ENCODE assay signal across 18 mouse cellular contexts in the genomic region with DNA sequence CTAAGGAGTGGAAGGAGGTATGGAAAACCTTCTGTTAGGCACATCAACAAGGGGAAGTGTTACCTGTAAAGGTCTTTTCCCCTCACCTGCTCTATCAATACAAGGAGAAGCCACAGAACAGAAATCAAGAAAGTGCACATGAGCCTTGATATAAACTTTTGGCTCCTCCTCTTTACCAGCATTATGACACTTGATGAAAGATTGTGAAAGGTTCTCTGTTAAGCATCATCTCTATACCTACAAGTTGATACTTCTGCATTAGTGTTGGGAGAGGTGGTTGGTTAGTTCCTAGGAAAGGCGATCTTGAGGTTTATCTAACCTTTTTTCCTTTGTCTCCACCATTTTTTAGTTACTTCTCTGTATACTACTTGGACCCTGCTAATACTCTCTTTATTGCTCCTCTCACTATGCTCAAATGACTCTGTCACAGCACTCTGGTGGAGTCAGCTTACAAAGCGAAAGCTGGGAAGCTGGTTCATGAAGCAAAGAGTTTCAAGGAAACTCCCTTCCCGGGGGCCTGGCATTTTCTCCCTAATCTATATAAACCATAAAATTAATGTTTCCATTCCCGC. TPM values are rescaled to one million over a fixed set of nuclear protein-coding genes. Genes with fewer than 3 reads are reported as not detected.
A peak's percentile ranks its signal among the peaks of the same experiment; 100 is the strongest.
DNase-seq lines count a peak whose midpoint lies in the region; ATAC-seq and TF ChIP-seq lines count a peak whose summit lies in the region.
"Not testable (repeated sequence)": the region's sequence is repeated elsewhere in the genome, so short reads cannot be mapped to it uniquely, and the experiment has no call there.
"Had no signal": no experiment of that assay in that cellular context is flagged by ENCODE, and none has a peak within 500 bp of the region (broad histone marks: within the 10 kb centered on the region; RNA-seq: fewer than 3 reads in every experiment).

No protein-coding gene starts in this region.

- H3K9ac ChIP-seq in forebrain, embryonic 14.5 days (ENCODE audit: low read length); hindbrain, embryonic 11.5 days (ENCODE audit: low read depth, low read length); intestine, postnatal 0 days (ENCODE audit: low read depth, low read length); limb, embryonic 13.5 days; neural tube, embryonic 14.5 days (replicated peaks; ENCODE audit: low read depth, low read length): not testable (repeated sequence)

- not testable (repeated sequence) for H3K9me3 ChIP-seq in forebrain, embryonic 14.5 days (replicated peaks; ENCODE audit: control insufficient read depth, low read length); hindbrain, embryonic 11.5 days (ENCODE audit: control insufficient read depth, low read length); intestine, postnatal 0 days (ENCODE audit: control insufficient read depth); limb, embryonic 13.5 days; neural tube, embryonic 14.5 days (ENCODE audit: control insufficient read depth, low read length)

- no CpG with 5 or more reads among the region's 4 CpGs for WGBS in forebrain, embryonic 14.5 days
- WGBS in hindbrain, embryonic 11.5 days = no CpG with 5 or more reads among the region's 4 CpGs
- WGBS in intestine, postnatal 0 days = no CpG with 5 or more reads among the region's 4 CpGs
- WGBS in limb, embryonic 13.5 days = no CpG with 5 or more reads among the region's 4 CpGs
- no CpG with 5 or more reads among the region's 4 CpGs for WGBS in neural tube, embryonic 14.5 days

- not testable (repeated sequence) for H3K36me3 ChIP-seq in forebrain, embryonic 14.5 days (ENCODE audit: control insufficient read depth, insufficient read depth, low read length); hindbrain, embryonic 11.5 days (ENCODE audit: control insufficient read depth, insufficient read depth, low read length); intestine, postnatal 0 days (ENCODE audit: control insufficient read depth, insufficient read depth); limb, embryonic 13.5 days; neural tube, embryonic 14.5 days (ENCODE audit: control insufficient read depth, insufficient read depth, low read length)

- not testable (repeated sequence) for H3K27ac ChIP-seq in forebrain, embryonic 14.5 days (ENCODE audit: low read depth, low read length); hindbrain, embryonic 11.5 days (ENCODE audit: low read depth, low read length); intestine, postnatal 0 days (ENCODE audit: low read depth, low read length); limb, embryonic 13.5 days; neural tube, embryonic 14.5 days (ENCODE audit: low read depth, low read length)

- not testable (repeated sequence) for H3K27me3 ChIP-seq in forebrain, embryonic 14.5 days (replicated peaks; ENCODE audit: control insufficient read depth, insufficient read depth, low read length); hindbrain, embryonic 11.5 days (ENCODE audit: control insufficient read depth, insufficient read depth, low read length); intestine, postnatal 0 days (replicated peaks; ENCODE audit: control insufficient read depth, insufficient read depth, low read length); limb, embryonic 13.5 days; neural tube, embryonic 14.5 days (ENCODE audit: control insufficient read depth, insufficient read depth, low read length)

- H3K4me3 ChIP-seq in forebrain, embryonic 14.5 days (ENCODE audit: low read depth, low read length); hindbrain, embryonic 11.5 days (ENCODE audit: low read depth, low read length); intestine, postnatal 0 days (ENCODE audit: low read depth, low read length); limb, embryonic 13.5 days; neural tube, embryonic 14.5 days (ENCODE audit: low read depth, low read length): not testable (repeated sequence)

- DNase-seq in forebrain, embryonic 14.5 days (ENCODE audit: low spot score); hindbrain, embryonic 11.5 days (ENCODE audit: low spot score): not testable (repeated sequence)

- not testable (repeated sequence) for H3K4me1 ChIP-seq in forebrain, embryonic 14.5 days (ENCODE audit: control insufficient read depth, insufficient read depth, low read length); hindbrain, embryonic 11.5 days (replicated peaks; ENCODE audit: control insufficient read depth, insufficient read depth, low read length); intestine, postnatal 0 days (replicated peaks; ENCODE audit: control insufficient read depth, insufficient read depth, low read length); limb, embryonic 13.5 days; neural tube, embryonic 14.5 days (ENCODE audit: control insufficient read depth, insufficient read depth, low read length)

- TF ChIP-seq CTCF in intestine, postnatal 0 days (IDR thresholded peaks at IDR 0.05; ENCODE audit: low read depth) = not testable (repeated sequence)

- peak; percentile 31; the same call in 1 of the 2 replicates for ATAC-seq in cerebellum, adult (ENCODE audit: insufficient number of reproducible peaks, low FRiP score, low TSS enrichment)
- ATAC-seq in forebrain, embryonic 14.5 days = 0 out of 2 replicates have a peak, but pooled peaks have one; percentile 32
- ATAC-seq in hindbrain, embryonic 11.5 days (ENCODE audit: low FRiP score) = peak; percentile 33; the same call in 1 of the 2 replicates
- peak; percentile 59 for ATAC-seq in intestine, postnatal 0 days
- 0 out of 2 replicates have a peak, but pooled peaks have one; percentile 34 for ATAC-seq in limb, embryonic 13.5 days (ENCODE audit: low FRiP score, low read depth)
- ATAC-seq in megakaryocyte progenitor cell, adult 5-6 weeks (replicated peaks; ENCODE audit: poor library complexity) = peak; percentile 11; the same call in 1 of the 2 replicates
- 0 out of 2 replicates have a peak, but pooled peaks have one; percentile 29 for ATAC-seq in neural tube, embryonic 14.5 days (ENCODE audit: low read depth)

- H3K4me2 ChIP-seq in forebrain, embryonic 14.5 days (ENCODE audit: low read length); hindbrain, embryonic 11.5 days (replicated peaks; ENCODE audit: low read depth, low read length); intestine, postnatal 0 days (replicated peaks; ENCODE audit: low read depth); limb, embryonic 13.5 days (replicated peaks); neural tube, embryonic 14.5 days (ENCODE audit: low read depth, low read length): not testable (repeated sequence)

RNA-seq across cellular contexts. Expression of gene Sprr2a3, which starts 13.7 kb away (rescaled TPM):
- polyA plus RNA-seq in forebrain, embryonic 14.5 days (2014; fragmentation: Nextera tagmentation; extraction: Ambion mirVana) = not detected in 2 replicates
- polyA plus RNA-seq in hindbrain, embryonic 11.5 days (2014; fragmentation: Nextera tagmentation; extraction: Ambion mirVana) = not detected in 2 replicates
- polyA plus RNA-seq in intestine, postnatal 0 days (2015; fragmentation: Nextera tagmentation; extraction: Ambion mirVana) = 38.8 and 45.1 TPM in 2 replicates
- 0.34 TPM in 1 of 2 replicates, not detected in the other for polyA plus RNA-seq in limb, embryonic 13.5 days (2015; fragmentation: Nextera tagmentation; extraction: Ambion mirVana)
- not detected in 2 replicates for total RNA-seq in megakaryocyte progenitor cell, adult 5-6 weeks (2015)
- total RNA-seq in megakaryocyte progenitor cell, adult 5-6 weeks (2017) = not detected in 2 replicates
- not detected in 2 replicates for polyA plus RNA-seq in neural tube, embryonic 14.5 days (2014; fragmentation: Nextera tagmentation; extraction: Ambion mirVana)
- total RNA-seq: adrenal gland, adult 2 months; forebrain, postnatal 0 days; gastrocnemius, postnatal 36 days; heart, adult 8-10 months; heart, postnatal 25 days; layer of hippocampus, postnatal 14 days had no signal
- polyA plus RNA-seq: adrenal gland, adult 2 months; embryonic facial prominence, embryonic 10.5 days; forebrain, postnatal 0 days; liver, postnatal 0 days; midbrain, embryonic 10.5 days; spleen, adult 2 months had no signal

RNA-seq across cellular contexts. Expression of gene Sprr2b, which starts 44.9 kb away (rescaled TPM):
- not detected in 2 replicates for polyA plus RNA-seq in forebrain, embryonic 14.5 days (2014; fragmentation: Nextera tagmentation; extraction: Ambion mirVana)
- 0.45 TPM in 1 of 2 replicates, not detected in the other for polyA plus RNA-seq in hindbrain, embryonic 11.5 days (2014; fragmentation: Nextera tagmentation; extraction: Ambion mirVana)
- polyA plus RNA-seq in intestine, postnatal 0 days (2015; fragmentation: Nextera tagmentation; extraction: Ambion mirVana) = not detected in 2 replicates
- polyA plus RNA-seq in limb, embryonic 13.5 days (2015; fragmentation: Nextera tagmentation; extraction: Ambion mirVana) = not detected in 2 replicates
- total RNA-seq in megakaryocyte progenitor cell, adult 5-6 weeks (2015) = not detected in 2 replicates
- total RNA-seq in megakaryocyte progenitor cell, adult 5-6 weeks (2017) = not detected in 2 replicates
- polyA plus RNA-seq in neural tube, embryonic 14.5 days (2014; fragmentation: Nextera tagmentation; extraction: Ambion mirVana) = not detected in 2 replicates
- total RNA-seq: adrenal gland, adult 2 months; forebrain, postnatal 0 days; gastrocnemius, postnatal 36 days; heart, adult 8-10 months; heart, postnatal 25 days; layer of hippocampus, postnatal 14 days had no signal
- polyA plus RNA-seq: adrenal gland, adult 2 months; embryonic facial prominence, embryonic 10.5 days; forebrain, postnatal 0 days; limb, embryonic 14.5 days; liver, postnatal 0 days; midbrain, embryonic 10.5 days; spleen, adult 2 months had no signal

RNA-seq across cellular contexts. Expression of gene Sprr2a2, which starts 55.8 kb away (rescaled TPM):
- polyA plus RNA-seq in forebrain, embryonic 14.5 days (2014; fragmentation: Nextera tagmentation; extraction: Ambion mirVana) = not detected in 2 replicates
- 0.40 and 0.50 TPM in 2 replicates for polyA plus RNA-seq in hindbrain, embryonic 11.5 days (2014; fragmentation: Nextera tagmentation; extraction: Ambion mirVana)
- 810 and 957 TPM in 2 replicates for polyA plus RNA-seq in intestine, postnatal 0 days (2015; fragmentation: Nextera tagmentation; extraction: Ambion mirVana)
- polyA plus RNA-seq in limb, embryonic 13.5 days (2015; fragmentation: Nextera tagmentation; extraction: Ambion mirVana) = 4.4 and 5.1 TPM in 2 replicates
- total RNA-seq in megakaryocyte progenitor cell, adult 5-6 weeks (2015) = not detected in 2 replicates
- not detected in 2 replicates for total RNA-seq in megakaryocyte progenitor cell, adult 5-6 weeks (2017)
- not detected in 2 replicates for polyA plus RNA-seq in neural tube, embryonic 14.5 days (2014; fragmentation: Nextera tagmentation; extraction: Ambion mirVana)
- total RNA-seq: adrenal gland, adult 2 months; forebrain, postnatal 0 days; gastrocnemius, postnatal 36 days; layer of hippocampus, postnatal 14 days had no signal
- polyA plus RNA-seq: embryonic facial prominence, embryonic 10.5 days; forebrain, postnatal 0 days; midbrain, embryonic 10.5 days had no signal

RNA-seq across cellular contexts. Expression of gene Sprr2a1, which starts 55.9 kb away (rescaled TPM):
- polyA plus RNA-seq in forebrain, embryonic 14.5 days (2014; fragmentation: Nextera tagmentation; extraction: Ambion mirVana) = not detected in 2 replicates
- polyA plus RNA-seq in hindbrain, embryonic 11.5 days (2014; fragmentation: Nextera tagmentation; extraction: Ambion mirVana) = not detected in 2 replicates
- polyA plus RNA-seq in intestine, postnatal 0 days (2015; fragmentation: Nextera tagmentation; extraction: Ambion mirVana) = 13.2 and 13.6 TPM in 2 replicates
- polyA plus RNA-seq in limb, embryonic 13.5 days (2015; fragmentation: Nextera tagmentation; extraction: Ambion mirVana) = 0.14 and 0.15 TPM in 2 replicates
- not detected in 2 replicates for total RNA-seq in megakaryocyte progenitor cell, adult 5-6 weeks (2015)
- not detected in 2 replicates for total RNA-seq in megakaryocyte progenitor cell, adult 5-6 weeks (2017)
- not detected in 2 replicates for polyA plus RNA-seq in neural tube, embryonic 14.5 days (2014; fragmentation: Nextera tagmentation; extraction: Ambion mirVana)
- total RNA-seq: adrenal gland, adult 2 months; forebrain, postnatal 0 days; gastrocnemius, postnatal 36 days; heart, adult 8-10 months; heart, postnatal 25 days; layer of hippocampus, postnatal 14 days had no signal
- polyA plus RNA-seq: adrenal gland, adult 2 months; embryonic facial prominence, embryonic 10.5 days; forebrain, postnatal 0 days; liver, postnatal 0 days; midbrain, embryonic 10.5 days; spleen, adult 2 months had no signal

Comparison
In these comparisons a context has a peak if more than half of its experiments do, and no peak if none do; other contexts are left out.
1. RNA of gene Sprr2a3, which starts 13.7 kb away (polyA plus RNA-seq): 38.8 to 45.1 TPM in intestine, postnatal 0 days; 0.34 TPM in limb, embryonic 13.5 days, not detected in forebrain, embryonic 14.5 days, not detected in hindbrain, embryonic 11.5 days and not detected in neural tube, embryonic 14.5 days; every median in the first group is over 10 times any median in the second.
2. RNA of gene Sprr2a2, which starts 55.8 kb away (polyA plus RNA-seq): 810 to 957 TPM in intestine, postnatal 0 days; 4.4 to 5.1 TPM in limb, embryonic 13.5 days, 0.40 to 0.50 TPM in hindbrain, embryonic 11.5 days, not detected in neural tube, embryonic 14.5 days and not detected in forebrain, embryonic 14.5 days; every median in the first group is over 100 times any median in the second.
3. Peak in every context shown above with its lines, with median percentiles within 50 percentile points of each other: ATAC-seq.